ENCODE assay signal across 23 mouse cellular contexts in genomic region chr4:8289901-8290300, GRCm38 (mm10).
"Had no signal": no experiment of that assay in that cellular context is flagged by ENCODE, and none has a peak within 500 bp of the region (broad histone marks: within the 10 kb centered on the region; RNA-seq: fewer than 3 reads in every experiment).

No protein-coding gene starts in this region.

- ATAC-seq: liver, embryonic 12.5 days; midbrain, embryonic 15.5 days had no signal

- DNase-seq: kidney, adult 2 months; kidney, postnatal 25 days; layer of hippocampus, postnatal 36 days; liver; lung, adult 18-20 months; lung, postnatal 10 days; lung, postnatal 36 days; retina, postnatal 1 day; right cerebral cortex, postnatal 25 days; spleen, adult 18-20 months; thymus, postnatal 25 days had no signal

- H3K27me3 ChIP-seq: limb, embryonic 13.5 days; liver, embryonic 12.5 days; liver, embryonic 15.5 days; lung, embryonic 15.5 days; midbrain, embryonic 12.5 days; midbrain, embryonic 15.5 days; neural tube, embryonic 12.5 days; neural tube, embryonic 15.5 days; stomach, embryonic 15.5 days had no signal

- H3K27ac ChIP-seq: kidney, postnatal 0 days; left cerebral cortex, adult 2 months; limb, embryonic 10.5 days; limb, embryonic 13.5 days; liver, embryonic 12.5 days; liver, embryonic 15.5 days; lung, embryonic 15.5 days; midbrain, embryonic 12.5 days; midbrain, embryonic 15.5 days; neural tube, embryonic 12.5 days; neural tube, embryonic 15.5 days; stomach, embryonic 15.5 days had no signal

- H3K9me3 ChIP-seq: limb, embryonic 10.5 days; limb, embryonic 13.5 days; liver, embryonic 12.5 days; liver, embryonic 15.5 days; lung, embryonic 15.5 days; midbrain, embryonic 12.5 days; midbrain, embryonic 15.5 days; neural tube, embryonic 12.5 days; neural tube, embryonic 15.5 days; stomach, embryonic 15.5 days had no signal

- H3K4me3 ChIP-seq: left cerebral cortex, adult 2 months; limb, embryonic 10.5 days; limb, embryonic 13.5 days; liver, embryonic 12.5 days; liver, embryonic 15.5 days; lung, embryonic 15.5 days; midbrain, embryonic 12.5 days; midbrain, embryonic 15.5 days; neural tube, embryonic 12.5 days; neural tube, embryonic 15.5 days; stomach, embryonic 15.5 days had no signal

- H3K4me1 ChIP-seq: limb, embryonic 10.5 days; limb, embryonic 13.5 days; liver, embryonic 12.5 days; liver, embryonic 15.5 days; lung, embryonic 15.5 days; midbrain, embryonic 15.5 days; neural tube, embryonic 12.5 days; stomach, embryonic 15.5 days had no signal

- H3K36me3 ChIP-seq: limb, embryonic 10.5 days; limb, embryonic 13.5 days; liver, embryonic 12.5 days; liver, embryonic 15.5 days; lung, embryonic 15.5 days; midbrain, embryonic 12.5 days; midbrain, embryonic 15.5 days; neural tube, embryonic 12.5 days; neural tube, embryonic 15.5 days; stomach, embryonic 15.5 days had no signal
